Mouse (Mus musculus) neural tube, embryonic 13.5 days (tissue): ENCODE data around the gene Nav2. TPM values are rescaled to one million over a fixed set of nuclear protein-coding genes. Genes with fewer than 3 reads are reported as not detected.
A peak's percentile ranks its signal among the peaks of the same experiment; 100 is the strongest.

Experiments
- ATAC-seq: fragments of 200-750 bp; cut with Nextera tagmentation; 2 replicates; pipeline ENCODE4 v1.8.0; 2017; ENCODE audit warnings: low read depth, mild to moderate bottlenecking, moderate TSS enrichment, moderate library complexity
- H3K27ac ChIP-seq: fragments of 300-500 bp; sonication (generic); replicated peaks from 2 replicates; pipeline ENCODE4 v1.5.1; 2015; ENCODE audit warnings: moderate library complexity, mild to moderate bottlenecking, inconsistent platforms
- H3K27me3 ChIP-seq: fragments of 300-500 bp; sonication (generic); 2 replicates; pipeline ENCODE4 v1.6.1; 2015; ENCODE audit warnings: mild to moderate bottlenecking, inconsistent platforms
- H3K36me3 ChIP-seq: fragments of 300-500 bp; sonication (generic); 2 replicates; pipeline ENCODE4 v1.6.1; 2015; ENCODE audit warnings: mild to moderate bottlenecking, inconsistent platforms
- H3K4me1 ChIP-seq: fragments of 300-500 bp; sonication (generic); replicated peaks from 2 replicates; pipeline ENCODE4 v1.6.1; 2015; ENCODE audit warnings: inconsistent platforms
- H3K4me2 ChIP-seq: fragments of 300-500 bp; sonication (generic); 2 replicates; pipeline ENCODE4 v1.6.1; 2015; ENCODE audit warnings: inconsistent platforms, mild to moderate bottlenecking, moderate library complexity
- H3K4me3 ChIP-seq: fragments of 300-500 bp; sonication (generic); 2 replicates; pipeline ENCODE4 v1.5.1; 2015; ENCODE audit warnings: mild to moderate bottlenecking, inconsistent platforms
- H3K9ac ChIP-seq: fragments of 300-500 bp; sonication (generic); 2 replicates; pipeline ENCODE4 v1.6.1; 2015; ENCODE audit warnings: moderate library complexity, mild to moderate bottlenecking, inconsistent platforms
- H3K9me3 ChIP-seq: fragments of 300-500 bp; sonication (generic); 2 replicates; pipeline ENCODE4 v1.6.1; 2016; ENCODE audit warnings: inconsistent platforms
- WGBS: fragments of 180-500 bp; shearing (Covaris S2); methylation state at CpG from one replicate; pipeline ENCODE4 v1.1.7; 2015; 5-methylcytosine and 5-hydroxymethylcytosine counted together
- polyA plus RNA-seq: library from polyadenylated mRNA; unstranded; fragments of >200 nt; fragmentation: Nextera tagmentation; extraction: Ambion mirVana; gene quantifications from 2 replicates; pipeline ENCODE4 v1.2.1, GENCODE M21; 2015

The Nav2 gene
- polyA plus RNA-seq, 1 experiment from 2014 or later, result 19.6 TPM

DNA sequence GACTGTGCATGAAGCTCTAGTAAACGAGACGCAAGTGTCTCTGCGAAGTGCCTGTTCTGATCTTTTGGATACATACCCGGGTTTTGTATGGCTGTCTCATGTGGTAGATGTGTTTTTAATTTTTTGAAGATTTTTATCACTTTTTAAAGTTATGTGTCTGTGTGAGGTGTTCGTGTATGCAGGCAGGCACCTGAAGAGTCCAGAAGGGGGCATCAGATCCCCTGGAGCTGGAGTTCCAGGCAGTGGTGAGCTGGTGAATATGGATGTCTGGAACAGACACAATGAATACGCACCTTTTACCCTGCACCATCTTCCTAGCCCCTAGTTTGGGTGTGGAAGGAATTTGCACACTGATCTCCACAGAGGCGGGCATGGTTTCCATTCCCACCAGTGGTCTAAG lies 214.0 kb downstream of the Nav2 start:
- H3K36me3 ChIP-seq, result no peaks in the 10 kb centered on the region
- H3K9me3 ChIP-seq, result no peaks in the 10 kb centered on the region
- no peak overlapping the region for H3K4me2 ChIP-seq
- H3K9ac ChIP-seq, result no peak overlapping the region
- 76% methylated on average over 7 of the region's 7 CpGs for WGBS
- H3K4me3 ChIP-seq, result no peak overlapping the region
- no peak for ATAC-seq
- H3K27me3 ChIP-seq, result no peaks in the 10 kb centered on the region
- no peak overlapping the region for H3K27ac ChIP-seq
- peaks cover 30% of the 10 kb centered on the region for H3K4me1 ChIP-seq

DNA sequence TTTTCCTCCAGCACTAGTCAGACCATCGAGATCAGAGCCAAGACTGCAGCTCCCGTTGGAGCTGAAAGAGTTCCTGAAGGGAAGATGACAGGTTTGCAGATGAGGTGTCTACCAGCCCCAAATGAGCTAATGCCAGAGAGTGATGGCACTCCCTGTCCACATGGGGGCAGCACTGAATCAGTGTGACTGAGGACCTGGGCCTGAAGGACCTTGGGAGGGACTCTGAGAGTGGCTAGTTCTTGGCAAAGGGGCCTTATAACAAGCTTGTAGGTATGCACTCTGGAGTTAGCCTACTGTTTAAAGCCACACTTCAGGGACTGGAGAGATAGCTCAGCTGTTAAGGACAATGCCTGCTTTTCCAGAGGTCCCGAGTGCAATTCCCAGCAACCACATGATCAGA lies 217.0 kb downstream of the Nav2 start:
- Histone ChIP-seq H3K4me3 (no peak overlapping the region), H3K36me3 (no peaks in the 10 kb centered on the region), H3K9me3 (no peaks in the 10 kb centered on the region), H3K4me1 (peaks cover 7% of the 10 kb centered on the region), H3K27me3 (no peaks in the 10 kb centered on the region), H3K4me2 (no peak overlapping the region), H3K9ac (no peak overlapping the region), H3K27ac (no peak overlapping the region)
- no peak for ATAC-seq
- WGBS, result 35% methylated on average over 3 of the region's 3 CpGs

DNA sequence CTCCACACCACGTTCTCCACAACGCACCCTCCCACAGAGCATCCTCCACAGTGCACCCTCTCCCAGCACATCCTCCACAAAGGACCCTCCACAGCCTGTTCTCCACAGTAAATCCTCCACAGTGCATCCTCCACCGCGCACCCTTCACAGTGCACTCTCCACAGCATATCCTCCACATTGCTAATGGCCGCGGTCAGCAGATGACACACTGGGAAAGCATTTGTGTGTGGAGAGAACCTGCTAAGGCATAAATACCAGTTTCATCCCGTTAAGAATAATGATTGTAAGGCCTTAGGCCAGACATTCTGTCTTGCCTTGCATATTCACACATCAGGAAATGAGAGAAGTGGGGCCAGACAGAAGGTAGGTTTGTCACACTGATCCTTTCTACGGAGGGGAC lies 219.7 kb downstream of the Nav2 start:
- no peak for ATAC-seq
- Histone ChIP-seq H3K27me3 (no peaks in the 10 kb centered on the region), H3K27ac (no peak overlapping the region), H3K36me3 (no peaks in the 10 kb centered on the region), H3K9ac (no peak overlapping the region), H3K4me1 (peaks cover 12% of the 10 kb centered on the region), H3K4me3 (no peak overlapping the region), H3K9me3 (no peaks in the 10 kb centered on the region), H3K4me2 (no peak overlapping the region)
- WGBS, result 79% methylated on average over 8 of the region's 8 CpGs

DNA sequence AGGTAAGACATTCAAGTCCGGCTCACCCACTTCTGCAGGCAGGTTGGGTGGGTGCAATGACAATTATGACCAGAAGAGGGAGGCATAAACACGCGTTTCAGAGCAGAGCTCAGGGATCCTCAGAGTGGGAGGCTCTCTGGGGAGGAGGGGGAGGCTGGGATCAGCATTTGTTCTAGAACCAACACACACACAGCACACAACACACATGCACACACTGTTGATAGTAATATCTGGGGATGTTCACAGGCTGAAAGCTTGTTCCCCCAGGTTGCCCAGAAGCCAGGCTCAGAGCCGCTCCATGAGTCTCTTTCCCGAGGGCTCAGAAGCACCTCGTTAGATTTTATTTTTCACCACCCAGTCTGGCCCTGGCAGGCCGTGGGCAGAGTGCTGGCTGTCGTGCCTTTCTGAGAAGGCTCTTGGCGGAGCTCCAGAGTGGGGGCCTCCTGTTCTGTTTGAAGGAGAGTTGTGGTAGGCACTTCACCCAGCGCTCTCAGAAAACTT lies 224.4 kb downstream of the Nav2 start:
- H3K9ac ChIP-seq, result peak overlapping the region; percentile 12; the same call in 1 of the 2 replicates
- ATAC-seq, result peak; percentile 81
- H3K27me3 ChIP-seq, result no peaks in the 10 kb centered on the region
- no peak overlapping the region for H3K27ac ChIP-seq
- no peak overlapping the region for H3K4me2 ChIP-seq
- no peak overlapping the region for H3K4me3 ChIP-seq
- H3K36me3 ChIP-seq, result no peaks in the 10 kb centered on the region
- WGBS, result 32% methylated on average over 10 of the region's 10 CpGs
- H3K9me3 ChIP-seq, result no peaks in the 10 kb centered on the region
- peaks cover 17% of the 10 kb centered on the region for H3K4me1 ChIP-seq

DNA sequence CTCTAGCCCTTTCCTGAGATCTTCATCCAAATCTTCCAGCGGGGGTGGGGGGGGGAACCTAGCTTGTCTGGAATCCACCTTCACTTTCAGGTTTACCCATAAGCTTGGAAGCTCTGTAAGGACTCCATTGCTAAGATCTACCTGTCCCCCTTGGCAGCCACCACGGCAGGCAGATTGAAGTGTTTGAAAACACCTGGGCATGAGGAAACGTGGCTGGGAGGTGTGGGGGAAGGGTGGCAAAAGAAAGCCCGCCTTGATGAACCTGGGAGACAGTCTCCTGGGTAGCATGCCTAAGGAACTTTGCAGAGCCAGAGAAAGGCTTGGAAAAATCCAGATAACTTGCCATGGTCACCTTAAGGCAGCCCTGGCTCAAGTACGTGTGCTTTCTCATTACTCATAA lies 225.9 kb downstream of the Nav2 start:
- H3K27me3 ChIP-seq, result no peaks in the 10 kb centered on the region

DNA sequence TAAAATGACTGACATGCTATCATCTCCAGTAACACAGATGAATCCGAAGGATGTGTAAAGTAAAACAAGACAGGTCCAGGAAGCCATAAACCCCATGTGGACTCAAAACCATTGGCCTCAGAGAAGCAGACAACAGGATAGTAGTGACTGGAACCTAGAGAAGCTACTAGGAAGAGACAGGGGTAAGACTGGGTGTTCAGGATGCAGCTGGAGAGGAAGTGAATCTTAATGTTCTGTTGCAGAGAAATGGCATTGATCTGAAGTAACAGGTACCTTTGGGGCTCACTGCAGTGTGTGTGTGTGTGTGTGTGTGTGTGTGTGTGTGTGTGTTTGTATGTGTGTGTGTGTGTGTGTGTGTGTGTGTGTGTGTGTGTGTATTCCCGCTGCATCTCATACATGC lies 231.2 kb downstream of the Nav2 start:
- Histone ChIP-seq H3K4me3 (no peak overlapping the region), H3K27ac (no peak overlapping the region), H3K4me1 (peaks cover 6% of the 10 kb centered on the region), H3K9me3 (peaks cover 7% of the 10 kb centered on the region), H3K27me3 (no peaks in the 10 kb centered on the region), H3K36me3 (no peaks in the 10 kb centered on the region), H3K4me2 (no peak overlapping the region), H3K9ac (no peak overlapping the region)
- ATAC-seq, result no peak
- 89% methylated on average over 2 of the region's 2 CpGs for WGBS

More for the DNA sequence above, 225.9 kb downstream of the Nav2 start:
- Histone ChIP-seq H3K36me3 (no peaks in the 10 kb centered on the region), H3K4me1 (peaks cover 17% of the 10 kb centered on the region), H3K9ac (no peak overlapping the region), H3K4me2 (no peak overlapping the region), H3K27ac (no peak overlapping the region), H3K4me3 (no peak overlapping the region), H3K9me3 (no peaks in the 10 kb centered on the region)
- ATAC-seq, result no peak
- WGBS, result 86% methylated on average over 5 of the region's 5 CpGs

DNA sequence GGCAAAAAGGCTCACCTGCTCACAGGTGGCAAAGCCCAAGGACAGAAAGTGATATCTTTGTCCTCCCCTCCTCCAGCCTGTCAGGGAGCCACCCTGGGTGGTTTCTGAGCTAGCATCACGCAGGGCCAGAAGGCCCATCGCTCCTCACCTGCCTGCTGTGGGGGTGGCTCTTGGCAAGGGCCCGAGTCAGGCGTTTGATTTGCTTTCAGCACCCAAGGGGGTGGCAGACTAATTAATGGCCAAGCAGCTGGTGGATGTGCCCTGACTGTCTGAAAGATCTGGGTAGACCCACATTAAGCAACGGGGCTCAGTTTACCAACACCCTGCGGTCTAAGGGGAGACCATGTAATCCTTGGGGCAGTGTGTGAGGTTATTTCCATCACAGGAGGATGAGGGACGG lies 235.4 kb downstream of the Nav2 start:
- H3K4me1 ChIP-seq, result peaks cover 24% of the 10 kb centered on the region
- H3K4me2 ChIP-seq, result no peak overlapping the region
- H3K36me3 ChIP-seq, result no peaks in the 10 kb centered on the region
- peaks cover 7% of the 10 kb centered on the region for H3K9me3 ChIP-seq
- H3K27ac ChIP-seq, result no peak overlapping the region
- no peak overlapping the region for H3K9ac ChIP-seq
- H3K27me3 ChIP-seq, result no peaks in the 10 kb centered on the region
- H3K4me3 ChIP-seq, result no peak overlapping the region
- no peak for ATAC-seq
- 62% methylated on average over 7 of the region's 7 CpGs for WGBS

DNA sequence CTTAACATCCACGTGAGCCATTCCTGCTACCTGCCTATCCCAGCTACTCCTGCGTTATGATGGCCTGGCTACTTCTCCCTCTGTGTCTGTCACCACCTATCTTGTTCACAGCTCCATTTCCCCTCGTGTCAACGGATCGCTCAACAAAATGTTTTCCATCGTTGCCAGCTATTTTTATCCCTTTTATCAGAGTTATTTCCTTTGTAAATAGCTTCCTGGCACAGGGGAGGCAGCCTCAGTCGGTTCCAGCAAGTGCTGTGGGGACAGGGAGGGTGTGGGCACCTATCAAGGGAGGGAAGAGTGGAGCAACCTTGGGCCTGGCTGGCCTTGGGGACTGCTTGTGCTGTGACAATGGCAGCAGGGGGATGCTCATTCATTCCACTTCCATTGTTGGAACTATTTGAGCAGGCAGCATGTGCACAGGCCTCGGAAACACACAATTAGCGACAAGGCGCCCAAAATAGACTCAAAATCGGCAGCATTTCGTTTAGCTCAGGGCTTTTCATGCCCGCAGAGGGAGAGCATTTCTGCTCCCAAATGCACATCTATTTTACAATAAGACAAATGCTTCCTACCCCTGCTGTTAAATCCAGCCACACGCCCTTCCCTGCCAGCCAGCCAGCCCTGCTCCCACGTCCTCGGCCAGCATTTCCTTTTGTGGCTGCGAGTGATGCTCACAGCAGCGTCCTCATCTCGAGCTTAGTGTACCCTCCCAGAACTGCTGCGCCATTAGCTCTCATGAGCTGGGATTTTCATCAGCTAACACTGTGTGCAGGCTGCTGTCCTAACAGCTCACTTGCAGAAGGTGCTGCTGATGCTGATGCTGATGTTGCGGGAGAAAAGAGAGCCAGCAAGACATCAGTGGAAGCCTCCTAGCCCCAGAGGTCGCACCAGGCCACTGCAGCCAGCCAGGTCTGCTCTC lies 237.5 kb downstream of the Nav2 start:
- Histone ChIP-seq H3K27me3 (no peaks in the 10 kb centered on the region), H3K27ac (peak overlapping the region; percentile 82), H3K4me1 (peaks cover 24% of the 10 kb centered on the region), H3K36me3 (no peaks in the 10 kb centered on the region), H3K9me3 (peaks cover 7% of the 10 kb centered on the region), H3K4me2 (no peak overlapping the region), H3K4me3 (no peak overlapping the region), H3K9ac (peak overlapping the region; percentile 52)
- WGBS, result 45% methylated on average over 22 of the region's 22 CpGs
- peak; percentile 55 for ATAC-seq

DNA sequence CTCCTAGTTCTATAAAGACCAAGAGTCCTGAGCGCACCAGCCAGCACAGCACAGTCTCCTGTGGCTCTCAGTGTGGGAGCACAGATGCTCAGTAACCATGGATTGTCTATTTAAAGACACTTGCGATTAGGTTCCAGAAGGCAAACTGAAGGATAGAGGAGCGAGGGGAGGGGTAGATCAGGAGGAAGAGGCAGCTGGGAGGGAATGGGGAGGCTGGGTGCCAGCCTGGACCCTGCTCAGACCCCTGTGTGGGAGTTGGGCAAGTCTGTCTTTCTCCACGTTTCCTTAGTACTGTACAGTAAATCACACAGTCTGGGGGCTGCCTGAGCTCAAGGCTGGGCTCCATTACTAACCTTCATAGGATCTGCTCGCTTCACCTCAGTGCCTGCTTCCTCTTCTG lies 243.8 kb downstream of the Nav2 start:
- ATAC-seq, result peak; percentile 76; the same call in 1 of the 2 replicates
- peaks cover 4% of the 10 kb centered on the region; the same call in 1 of the 2 replicates for H3K9me3 ChIP-seq
- WGBS, result 37% methylated on average over 5 of the region's 5 CpGs
- peak overlapping the region; percentile 74 for H3K27ac ChIP-seq
- H3K4me1 ChIP-seq, result peaks cover 17% of the 10 kb centered on the region
- no peak overlapping the region for H3K4me3 ChIP-seq
- H3K4me2 ChIP-seq, result no peak overlapping the region
- H3K27me3 ChIP-seq, result no peaks in the 10 kb centered on the region
- no peaks in the 10 kb centered on the region for H3K36me3 ChIP-seq
- 0 out of 2 replicates have a peak overlapping the region, but pooled peaks have one; percentile 23 for H3K9ac ChIP-seq

DNA sequence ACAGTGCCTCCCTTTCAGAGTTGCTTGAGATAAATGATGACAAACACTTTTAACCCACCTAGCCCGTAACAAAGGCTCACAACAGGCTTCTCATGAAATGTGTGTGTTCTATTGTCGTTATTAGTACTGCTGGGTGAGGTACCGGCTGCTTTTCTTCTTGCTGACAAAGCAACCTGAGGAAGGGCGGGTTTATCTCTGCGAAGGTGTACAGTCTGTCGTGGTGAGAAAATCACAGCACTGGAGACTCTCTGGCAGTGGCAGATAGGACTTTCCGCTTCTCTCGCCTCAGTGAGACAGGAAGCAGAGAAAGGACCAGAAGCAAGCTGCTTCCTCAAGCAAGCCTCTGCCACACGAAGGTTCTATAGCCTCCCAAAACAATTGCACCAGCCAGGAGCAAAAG lies 244.2 kb downstream of the Nav2 start:
- peak; percentile 43; the same call in 1 of the 2 replicates for ATAC-seq
- Histone ChIP-seq H3K9me3 (peaks cover 4% of the 10 kb centered on the region; the same call in 1 of the 2 replicates), H3K9ac (0 out of 2 replicates have a peak overlapping the region, but pooled peaks have one; percentile 23), H3K4me2 (no peak overlapping the region), H3K36me3 (no peaks in the 10 kb centered on the region), H3K27me3 (no peaks in the 10 kb centered on the region), H3K4me3 (no peak overlapping the region), H3K4me1 (peaks cover 17% of the 10 kb centered on the region), H3K27ac (peak overlapping the region; percentile 74)
- WGBS, result 55% methylated on average over 9 of the region's 9 CpGs

DNA sequence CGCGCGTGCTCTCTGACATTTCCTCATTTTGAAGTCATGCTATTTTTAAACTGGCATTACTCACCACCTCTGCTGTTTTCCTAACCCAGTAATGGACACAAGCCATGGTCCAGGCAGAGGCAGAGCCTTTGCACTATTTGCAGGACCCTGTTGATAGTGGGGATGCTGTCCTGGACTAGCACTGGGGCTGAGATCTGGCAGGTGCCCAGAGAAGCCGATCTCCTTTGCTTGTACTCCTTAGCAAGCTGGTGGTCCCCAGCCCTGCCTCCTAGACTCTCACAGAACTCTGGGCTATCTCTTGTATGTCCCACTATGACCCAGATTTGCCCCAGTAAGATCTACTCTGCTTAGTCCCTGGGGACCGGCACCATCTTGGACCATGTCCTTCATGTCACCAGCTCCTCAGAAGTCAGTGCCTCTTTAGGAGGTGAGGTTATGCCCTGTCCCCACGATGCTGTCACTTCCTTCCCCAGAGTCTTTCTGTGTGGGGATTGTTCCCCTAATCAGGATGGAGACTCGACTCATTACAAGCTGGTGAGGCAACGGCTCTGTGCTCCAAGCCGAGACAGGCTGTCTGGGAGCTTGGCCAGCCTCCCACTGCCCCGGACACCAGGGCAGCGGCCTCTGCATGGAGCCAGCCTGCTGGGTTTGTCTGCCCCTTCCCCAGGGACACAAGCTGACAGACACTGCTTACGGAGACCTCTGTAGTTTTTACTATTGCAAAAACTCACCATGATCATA lies 250.3 kb downstream of the Nav2 start:
- whole genome bisulfite sequencing, result 76% methylated on average over 12 of the region's 12 CpGs
- no peak overlapping the region for H3K4me2 ChIP-seq
- H3K36me3 ChIP-seq, result no peaks in the 10 kb centered on the region
- ATAC-seq, result no peak
- H3K27ac ChIP-seq, result no peak overlapping the region
- H3K9me3 ChIP-seq, result peaks cover 4% of the 10 kb centered on the region; the same call in 1 of the 2 replicates
- peaks cover 51% of the 10 kb centered on the region for H3K4me1 ChIP-seq
- H3K4me3 ChIP-seq, result no peak overlapping the region
- H3K9ac ChIP-seq, result no peak overlapping the region
- no peaks in the 10 kb centered on the region for H3K27me3 ChIP-seq
